In genomic region chr11:77693026-77693425, GRCm38 (mm10) we compare ENCODE assay signal across 37 mouse cellular contexts. TPM values are rescaled to one million over a fixed set of nuclear protein-coding genes. Genes with fewer than 3 reads are reported as not detected.
"Had no signal": no experiment of that assay in that cellular context is flagged by ENCODE, and none has a peak within 500 bp of the region (broad histone marks: within the 10 kb centered on the region; RNA-seq: fewer than 3 reads in every experiment).

No protein-coding gene starts in this region.

- H3K4me2 ChIP-seq: heart, embryonic 11.5 days; hindbrain, embryonic 12.5 days; hindbrain, embryonic 14.5 days; intestine, embryonic 15.5 days; limb, embryonic 12.5 days; liver, embryonic 11.5 days; liver, embryonic 13.5 days; liver, embryonic 15.5 days had no signal

- H3K4me3 ChIP-seq: gastrocnemius, adult 2 months; hindbrain, embryonic 10.5 days; hindbrain, embryonic 12.5 days; intestine, embryonic 15.5 days; layer of hippocampus, adult 2 months; left cerebral cortex, adult 2 months; limb, embryonic 10.5 days; limb, embryonic 12.5 days; liver, embryonic 13.5 days; liver, embryonic 15.5 days had no signal

- H3K27ac ChIP-seq: gastrocnemius, adult 2 months; hindbrain, embryonic 10.5 days; hindbrain, embryonic 12.5 days; hindbrain, embryonic 14.5 days; intestine, embryonic 15.5 days; layer of hippocampus, adult 2 months; left cerebral cortex, adult 2 months; limb, embryonic 10.5 days; limb, embryonic 12.5 days; liver, embryonic 13.5 days; liver, embryonic 15.5 days had no signal

- DNase-seq: gastrocnemius, adult 2 months; gastrocnemius, postnatal 10 days; gastrocnemius, postnatal 36 days; heart, adult 18-20 months; heart, postnatal 10 days; heart, postnatal 4 days; kidney, adult 18-20 months; kidney, adult 8-10 months; kidney, postnatal 10 days; kidney, postnatal 25 days; kidney, postnatal 4 days; liver; liver, embryonic 13.5 days; liver, postnatal 0 days had no signal

- H3K9me3 ChIP-seq: hindbrain, embryonic 10.5 days; hindbrain, embryonic 12.5 days; intestine, embryonic 15.5 days; limb, embryonic 10.5 days; limb, embryonic 12.5 days; liver, embryonic 13.5 days; liver, embryonic 15.5 days had no signal

- H3K9ac ChIP-seq: hindbrain, embryonic 12.5 days; hindbrain, embryonic 14.5 days; intestine, embryonic 15.5 days; limb, embryonic 12.5 days; liver, embryonic 13.5 days; liver, embryonic 15.5 days; liver, postnatal 0 days had no signal

- H3K27me3 ChIP-seq: hindbrain, embryonic 12.5 days; intestine, embryonic 15.5 days; limb, embryonic 12.5 days; liver, embryonic 13.5 days; liver, embryonic 15.5 days had no signal

RNA-seq across cellular contexts. Expression of gene Cryba1, which starts 32.1 kb away (rescaled TPM):
- total RNA-seq: gastrocnemius, adult 2 months; gastrocnemius, postnatal 10 days; gastrocnemius, postnatal 36 days; heart, adult 18-20 months; heart, adult 8-10 months; heart, postnatal 10 days; heart, postnatal 25 days; heart, postnatal 4 days; layer of hippocampus, adult 2 months; layer of hippocampus, postnatal 25 days; left cerebral cortex, adult 2 months; left cerebral cortex, postnatal 14 days; left cerebral cortex, postnatal 36 days had no signal
- polyA plus RNA-seq: gonadal fat pad, adult 2 months; heart, embryonic 11.5 days; heart, embryonic 14.5 days; heart, embryonic 16.5 days; intestine, embryonic 15.5 days; intestine, postnatal 0 days; kidney, embryonic 14.5 days; kidney, embryonic 16.5 days; limb, embryonic 10.5 days; limb, embryonic 12.5 days; limb, embryonic 14.5 days; liver, embryonic 11.5 days; liver, embryonic 13.5 days; liver, embryonic 15.5 days; liver, postnatal 0 days had no signal
